Mouse (Mus musculus) E14TG2a.4 (cell line): ENCODE measurements at regions not wholly inside any gene's neighbourhood (a gene's known extent, or its start where the extent isn't known, plus 50 kb on each side); places are given as distances from the start of the nearest gene placed in this dataset.

Experiments
- CTCF ChIP-seq: conservative IDR thresholded peaks from 2 replicates; pipeline ENCODE4 v1.5.1; 2014; ENCODE audit warnings: low read length
- NANOG ChIP-seq: IDR thresholded peaks from 2 replicates; pipeline ENCODE4 v1.6.1; 2014; ENCODE audit warnings: borderline replicate concordance, low read length, mixed read lengths
- POU5F1 ChIP-seq: IDR thresholded peaks from 2 replicates; pipeline ENCODE4 v1.6.1; 2014; ENCODE audit warnings: low read length, borderline replicate concordance

- no peak for TF ChIP-seq CTCF
- no peak for TF ChIP-seq NANOG
- no peak for TF ChIP-seq POU5F1
Measured at GRCm38 (mm10) chr1:133529817-133530216, 80.3 kb downstream of the Snrpe start.
